Mouse (Mus musculus): ENCODE measurements at regions not wholly inside any gene's neighbourhood (a gene's known extent, or its start where the extent isn't known, plus 50 kb on each side); places are given as distances from the start of the nearest gene placed in this dataset.

GRCm38 (mm10) chr11:111526010-111526742 lies 460.2 kb downstream of the Kcnj2 start:
- Histone ChIP-seq H3K9me3 (ENCODE audit: control insufficient read depth, low read length) (no peaks in the 10 kb centered on the region), H3K4me1 (replicated peaks; ENCODE audit: control insufficient read depth in 2 of 2, insufficient read depth in 2 of 2, low read length in 1 of 2) (no peaks in the 10 kb centered on the region), H3K4me2 (ENCODE audit: low read depth) (no peak overlapping the region), H3K27me3 (ENCODE audit: control insufficient read depth, insufficient read depth, low read length) (no peaks in the 10 kb centered on the region), H3K9ac (replicated peaks) (no peak overlapping the region), H3K4me3 (ENCODE audit: insufficient read depth in 1 of 2, low read depth in 2 of 2, low read length in 2 of 2) (no peak overlapping the region), H3K27ac (no peak overlapping the region), H3K36me3 (replicated peaks; ENCODE audit: control insufficient read depth, insufficient read depth, low read depth) (no peaks in the 10 kb centered on the region)
- DNase-seq (ENCODE audit: low read depth in 3 of 3, low spot score in 3 of 3) (no peak), ATAC-seq (ENCODE audit: insufficient read depth) (no peak)
- TF ChIP-seq EP300 (IDR thresholded peaks at IDR 0.05; ENCODE audit: low read depth) (no peak), CTCF (IDR thresholded peaks at IDR 0.05; ENCODE audit: low read depth) (no peak)
- 48% methylated on average over 6 of the region's 6 CpGs for WGBS (ENCODE audit: insufficient replicate concordance)

GRCm38 (mm10) chr11:111529591-111529990 lies 463.6 kb downstream of the Kcnj2 start:
- TF ChIP-seq CTCF (IDR thresholded peaks at IDR 0.05; ENCODE audit: low read depth) = no peak
- no peak for TF ChIP-seq EP300 (IDR thresholded peaks at IDR 0.05; ENCODE audit: low read depth)
- DNase-seq (ENCODE audit: low read depth in 3 of 3, low spot score in 3 of 3) = no peak
- Histone ChIP-seq H3K4me3 (ENCODE audit: insufficient read depth in 1 of 2, low read depth in 2 of 2, low read length in 2 of 2) (no peak overlapping the region), H3K4me2 (ENCODE audit: low read depth) (no peak overlapping the region), H3K36me3 (replicated peaks; ENCODE audit: control insufficient read depth, insufficient read depth, low read depth) (no peaks in the 10 kb centered on the region), H3K9ac (replicated peaks) (no peak overlapping the region), H3K4me1 (replicated peaks; ENCODE audit: control insufficient read depth in 2 of 2, insufficient read depth in 2 of 2, low read length in 1 of 2) (no peaks in the 10 kb centered on the region), H3K27me3 (ENCODE audit: control insufficient read depth, insufficient read depth, low read length) (no peaks in the 10 kb centered on the region), H3K27ac (no peak overlapping the region), H3K9me3 (ENCODE audit: control insufficient read depth, low read length) (no peaks in the 10 kb centered on the region)
- 60% methylated on average over 9 of the region's 9 CpGs for WGBS (ENCODE audit: insufficient replicate concordance)
- no peak for ATAC-seq (ENCODE audit: insufficient read depth)

GRCm38 (mm10) chr11:111530912-111531311 lies 464.9 kb downstream of the Kcnj2 start:
- no peak overlapping the region for H3K4me3 ChIP-seq (ENCODE audit: insufficient read depth in 1 of 2, low read depth in 2 of 2, low read length in 2 of 2)
- H3K4me1 ChIP-seq (replicated peaks; ENCODE audit: control insufficient read depth in 2 of 2, insufficient read depth in 2 of 2, low read length in 1 of 2) = no peaks in the 10 kb centered on the region
- H3K9ac ChIP-seq (replicated peaks) = no peak overlapping the region
- H3K27ac ChIP-seq = no peak overlapping the region
- no peak for DNase-seq (ENCODE audit: low read depth in 3 of 3, low spot score in 3 of 3)
- WGBS (ENCODE audit: insufficient replicate concordance) = 43% methylated on average over 3 of the region's 3 CpGs
- no peaks in the 10 kb centered on the region for H3K9me3 ChIP-seq (ENCODE audit: control insufficient read depth, low read length)
- H3K4me2 ChIP-seq (ENCODE audit: low read depth) = no peak overlapping the region
- H3K36me3 ChIP-seq (replicated peaks; ENCODE audit: control insufficient read depth, insufficient read depth, low read depth) = no peaks in the 10 kb centered on the region
- no peak for TF ChIP-seq EP300 (IDR thresholded peaks at IDR 0.05; ENCODE audit: low read depth)
- TF ChIP-seq CTCF (IDR thresholded peaks at IDR 0.05; ENCODE audit: low read depth) = no peak
- no peak for ATAC-seq (ENCODE audit: insufficient read depth)
- H3K27me3 ChIP-seq (ENCODE audit: control insufficient read depth, insufficient read depth, low read length) = no peaks in the 10 kb centered on the region

GRCm38 (mm10) chr11:111532457-111532856 lies 466.5 kb downstream of the Kcnj2 start:
- WGBS (ENCODE audit: insufficient replicate concordance) = 21% methylated on average over 5 of the region's 5 CpGs
- DNase-seq (ENCODE audit: low read depth in 3 of 3, low spot score in 3 of 3) (no peak), ATAC-seq (ENCODE audit: insufficient read depth) (no peak)
- H3K27me3 ChIP-seq (ENCODE audit: control insufficient read depth, insufficient read depth, low read length) = no peaks in the 10 kb centered on the region
- TF ChIP-seq EP300 (IDR thresholded peaks at IDR 0.05; ENCODE audit: low read depth) (no peak), CTCF (IDR thresholded peaks at IDR 0.05; ENCODE audit: low read depth) (peak; percentile 38; the same call in 1 of the 2 replicates)
- H3K36me3 ChIP-seq (replicated peaks; ENCODE audit: control insufficient read depth, insufficient read depth, low read depth) = no peaks in the 10 kb centered on the region
- H3K4me3 ChIP-seq (ENCODE audit: insufficient read depth in 1 of 2, low read depth in 2 of 2, low read length in 2 of 2) = no peak overlapping the region
- H3K4me1 ChIP-seq (replicated peaks; ENCODE audit: control insufficient read depth in 2 of 2, insufficient read depth in 2 of 2, low read length in 1 of 2) = no peaks in the 10 kb centered on the region
- H3K9ac ChIP-seq (replicated peaks) = no peak overlapping the region
- H3K9me3 ChIP-seq (ENCODE audit: control insufficient read depth, low read length) = no peaks in the 10 kb centered on the region
- H3K27ac ChIP-seq = no peak overlapping the region
- H3K4me2 ChIP-seq (ENCODE audit: low read depth) = no peak overlapping the region

- no peaks in the 10 kb centered on the region; the same call in 1 of the 2 replicates for H3K27me3 ChIP-seq (ENCODE audit: control insufficient read depth, insufficient read depth, low read length)
- H3K4me1 ChIP-seq (replicated peaks; ENCODE audit: control insufficient read depth in 2 of 2, insufficient read depth in 2 of 2, low read length in 1 of 2) = no peaks in the 10 kb centered on the region
- 45% methylated on average over 17 of the region's 17 CpGs for WGBS (ENCODE audit: insufficient replicate concordance)
- no peak overlapping the region for H3K27ac ChIP-seq
- no peaks in the 10 kb centered on the region for H3K36me3 ChIP-seq (replicated peaks; ENCODE audit: control insufficient read depth, insufficient read depth, low read depth)
- no peak overlapping the region for H3K4me3 ChIP-seq (ENCODE audit: insufficient read depth in 1 of 2, low read depth in 2 of 2, low read length in 2 of 2)
- ATAC-seq (ENCODE audit: insufficient read depth) (no peak), DNase-seq (ENCODE audit: low read depth in 3 of 3, low spot score in 3 of 3) (peak in 1 of 3 experiments; percentile 24)
- H3K4me2 ChIP-seq (ENCODE audit: low read depth) = no peak overlapping the region
- no peak overlapping the region for H3K9ac ChIP-seq (replicated peaks)
- H3K9me3 ChIP-seq (ENCODE audit: control insufficient read depth, low read length) = no peaks in the 10 kb centered on the region
- TF ChIP-seq EP300 (IDR thresholded peaks at IDR 0.05; ENCODE audit: low read depth) = no peak
- peak; percentile 54; the same call in 1 of the 2 replicates for TF ChIP-seq CTCF (IDR thresholded peaks at IDR 0.05; ENCODE audit: low read depth)
Observed at GRCm38 (mm10) chr11:111536040-111536836, 470.3 kb downstream of the Kcnj2 start.

All from liver, embryonic 14.5 days (tissue).